Mouse (Mus musculus) testis, adult 2 months (tissue): ENCODE measurements around the gene Tap1. TPM values are rescaled to one million over a fixed set of nuclear protein-coding genes. Genes with fewer than 3 reads are reported as not detected.
A peak's percentile ranks its signal among the peaks of the same experiment; 100 is the strongest.
"Not testable (repeated sequence)": the region's sequence is repeated elsewhere in the genome, so short reads cannot be mapped to it uniquely, and the experiment has no call there.

ENCODE experiments used
- H3K27ac ChIP-seq: fragments of 200-500 bp; 2 replicates; pipeline ENCODE4 v1.5.1; 2012; ENCODE audit warnings: low read depth, low read length; ENCODE audit not compliant: control insufficient read depth, insufficient read depth
- H3K27me3 ChIP-seq: fragments of 200-500 bp; 2 replicates; pipeline ENCODE4 v1.6.1; 2012; ENCODE audit warnings: mild to moderate bottlenecking, low read length, moderate library complexity; ENCODE audit not compliant: control insufficient read depth, insufficient read depth
- H3K36me3 ChIP-seq: fragments of 200-500 bp; 2 replicates; pipeline ENCODE4 v1.6.1; 2012; ENCODE audit warnings: mild to moderate bottlenecking, low read length; ENCODE audit not compliant: control insufficient read depth, insufficient read depth
- H3K4me1 ChIP-seq: fragments of 200-500 bp; 2 replicates; pipeline ENCODE4 v1.6.1; 2012; ENCODE audit warnings: low read length; ENCODE audit not compliant: control insufficient read depth, insufficient read depth
- H3K4me3 ChIP-seq: fragments of 200-500 bp; 2 replicates; pipeline ENCODE4 v1.5.1; 2012; ENCODE audit warnings: low read depth, mild to moderate bottlenecking, low read length, moderate library complexity, mixed read lengths; ENCODE audit not compliant: control insufficient read depth
- CTCF ChIP-seq: fragments of 200-500 bp; IDR thresholded peaks from 2 replicates; pipeline ENCODE4 v1.5.1; 2012; ENCODE audit warnings: low read depth, mild to moderate bottlenecking, inconsistent platforms, low read length, moderate library complexity; ENCODE audit not compliant: control insufficient read depth, insufficient read depth, insufficient replicate concordance
- POLR2A ChIP-seq: fragments of 200-500 bp; IDR thresholded peaks from 2 replicates; pipeline ENCODE4 v1.6.1; 2012; ENCODE audit warnings: low read depth, mild to moderate bottlenecking, inconsistent platforms, low read length, moderate library complexity; ENCODE audit not compliant: control insufficient read depth
- polyA plus RNA-seq: library from polyadenylated mRNA; depleted of rRNA; stranded (reverse); fragments of >200 nt; gene quantifications from 2 replicates; pipeline ENCODE4 v1.2.3, GENCODE M21; 2012

The Tap1 gene
- polyA plus RNA-seq, 1 experiment: 1.5 TPM

DNA sequence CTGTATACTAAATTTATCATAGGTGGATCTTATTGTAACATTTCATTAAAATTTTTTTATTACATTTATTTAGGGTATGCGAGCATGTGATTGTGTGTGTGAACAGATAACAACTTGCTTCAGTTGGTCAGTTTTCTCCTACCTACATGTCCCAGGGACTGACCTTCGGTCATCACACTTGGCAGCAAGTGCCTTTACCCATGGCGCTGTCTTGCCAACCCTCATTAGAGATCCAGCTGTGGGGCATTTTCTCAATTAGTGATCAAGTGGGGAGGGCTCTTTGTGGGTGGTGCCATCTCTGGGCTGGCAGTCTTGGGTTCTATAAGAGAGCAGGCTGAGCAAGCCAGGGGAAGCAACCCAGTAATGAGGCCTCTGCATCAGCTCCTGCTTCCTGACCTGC, 37.5 kb downstream of the Tap1 start:
- Histone ChIP-seq H3K36me3 (no peaks in the 10 kb centered on the region), H3K27ac (no peak overlapping the region), H3K4me1 (no peaks in the 10 kb centered on the region), H3K4me3 (no peak overlapping the region), H3K27me3 (no peaks in the 10 kb centered on the region)
- TF ChIP-seq CTCF (no peak), POLR2A (no peak)

DNA sequence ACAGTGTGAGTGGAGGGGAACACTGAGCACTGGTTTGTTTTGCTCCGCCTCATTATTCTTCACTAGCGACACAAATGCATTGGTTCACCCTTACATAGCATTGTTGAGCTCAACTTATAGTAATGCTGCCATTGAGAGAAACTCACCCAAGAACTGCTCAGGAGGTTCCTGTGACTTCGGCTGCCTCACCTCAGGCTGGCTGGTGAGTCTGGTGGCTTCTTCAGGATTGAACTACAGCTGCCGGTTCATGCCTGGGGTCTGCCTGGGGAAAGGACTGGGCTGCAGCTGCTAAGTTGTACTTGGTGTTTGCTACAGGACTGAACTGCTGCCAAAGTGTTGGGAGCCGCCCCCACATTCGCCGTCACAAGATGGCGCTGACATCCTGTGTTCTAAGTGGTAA, 38.1 kb downstream of the Tap1 start:
- H3K4me1 ChIP-seq: no peaks in the 10 kb centered on the region
- no peaks in the 10 kb centered on the region for H3K27me3 ChIP-seq
- TF ChIP-seq POLR2A (no peak), CTCF (no peak)
- no peaks in the 10 kb centered on the region for H3K36me3 ChIP-seq
- no peak overlapping the region for H3K27ac ChIP-seq
- no peak overlapping the region for H3K4me3 ChIP-seq

DNA sequence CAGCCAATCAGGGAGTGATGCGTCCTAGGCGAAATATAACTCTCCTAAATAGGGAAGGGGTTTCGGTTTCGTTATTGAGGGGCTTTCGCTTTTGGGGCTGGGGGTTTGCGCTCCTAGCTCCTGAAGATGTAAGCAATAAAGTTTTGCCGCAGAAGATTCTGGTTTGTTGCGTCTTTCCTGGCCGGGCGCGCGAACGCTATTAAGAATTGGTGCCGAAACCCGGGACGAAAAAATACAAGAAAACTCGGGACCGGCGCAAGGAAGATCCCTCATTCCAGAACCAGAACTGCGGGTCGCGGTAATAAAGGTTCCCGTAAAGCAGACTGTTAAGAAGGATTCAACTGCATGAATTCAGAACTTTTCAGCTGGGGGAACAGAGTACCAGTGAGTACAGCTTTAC, 38.6 kb downstream of the Tap1 start:
- not testable (repeated sequence) for H3K36me3 ChIP-seq, H3K4me3 ChIP-seq, H3K27me3 ChIP-seq, H3K4me1 ChIP-seq, H3K27ac ChIP-seq

DNA sequence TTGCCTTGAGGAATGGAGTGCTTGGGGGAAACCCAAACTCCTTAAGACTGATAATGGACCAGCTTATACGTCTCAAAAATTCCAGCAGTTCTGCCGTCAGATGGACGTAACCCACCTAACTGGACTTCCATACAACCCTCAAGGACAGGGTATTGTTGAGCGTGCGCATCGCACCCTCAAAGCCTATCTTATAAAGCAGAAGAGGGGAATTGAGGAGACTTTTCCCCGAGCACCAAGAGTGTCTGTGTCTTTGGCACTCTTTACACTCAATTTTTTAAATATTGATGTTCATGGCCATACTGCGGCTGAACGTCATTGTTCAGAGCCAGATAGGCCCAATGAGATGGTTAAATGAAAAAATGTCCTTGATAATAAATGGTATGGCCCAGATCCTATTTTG, 43.6 kb downstream of the Tap1 start:
- not testable (repeated sequence) for H3K36me3 ChIP-seq, H3K4me1 ChIP-seq, H3K27ac ChIP-seq, H3K4me3 ChIP-seq, H3K27me3 ChIP-seq

DNA sequence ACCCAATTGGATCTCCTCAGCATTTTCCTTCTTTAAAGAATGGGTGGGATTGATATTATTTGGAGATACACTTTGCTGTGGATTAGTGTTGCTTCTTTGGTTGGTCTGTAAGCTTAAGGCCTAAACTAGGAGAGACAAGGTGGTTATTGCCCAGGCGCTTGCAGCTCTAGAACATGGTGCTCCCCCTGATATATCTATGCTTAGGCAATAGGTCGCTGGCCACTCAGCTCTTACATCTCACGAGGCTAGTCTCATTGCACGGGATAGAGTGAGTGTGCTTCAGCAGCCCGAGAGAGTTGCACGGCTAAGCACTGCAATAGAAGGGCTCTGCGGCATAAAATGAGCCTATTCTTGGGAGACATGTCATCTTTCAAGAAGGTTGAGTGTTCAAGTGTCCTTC, 44.7 kb downstream of the Tap1 start:
- H3K36me3 ChIP-seq, H3K27me3 ChIP-seq, H3K4me3 ChIP-seq, H3K27ac ChIP-seq, H3K4me1 ChIP-seq: not testable (repeated sequence)

DNA sequence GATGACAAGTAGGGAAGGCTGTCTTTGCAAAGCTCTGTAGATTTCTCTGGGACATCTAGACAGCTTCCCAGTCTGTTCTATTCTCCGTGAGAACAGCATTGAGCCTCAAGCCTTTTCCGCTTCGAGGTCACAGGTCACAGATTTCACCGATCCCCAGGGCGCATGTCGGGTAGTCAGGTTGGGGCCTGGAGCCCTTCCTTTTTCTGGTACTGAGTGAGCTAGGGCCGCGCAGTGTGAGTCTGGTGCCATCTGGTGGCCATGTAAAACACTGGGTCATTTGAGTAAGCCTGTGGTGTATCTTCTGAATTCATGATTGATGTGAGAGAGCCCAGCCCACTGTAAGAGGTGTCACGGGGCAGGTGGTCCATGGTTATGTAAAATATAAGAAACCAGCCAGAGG, 47.6 kb downstream of the Tap1 start:
- Histone ChIP-seq H3K4me3 (no peak overlapping the region), H3K27ac (no peak overlapping the region), H3K4me1 (no peaks in the 10 kb centered on the region), H3K27me3 (no peaks in the 10 kb centered on the region), H3K36me3 (no peaks in the 10 kb centered on the region)
- peak; percentile 63; the same call in 1 of the 2 replicates for TF ChIP-seq CTCF
- no peak for TF ChIP-seq POLR2A

DNA sequence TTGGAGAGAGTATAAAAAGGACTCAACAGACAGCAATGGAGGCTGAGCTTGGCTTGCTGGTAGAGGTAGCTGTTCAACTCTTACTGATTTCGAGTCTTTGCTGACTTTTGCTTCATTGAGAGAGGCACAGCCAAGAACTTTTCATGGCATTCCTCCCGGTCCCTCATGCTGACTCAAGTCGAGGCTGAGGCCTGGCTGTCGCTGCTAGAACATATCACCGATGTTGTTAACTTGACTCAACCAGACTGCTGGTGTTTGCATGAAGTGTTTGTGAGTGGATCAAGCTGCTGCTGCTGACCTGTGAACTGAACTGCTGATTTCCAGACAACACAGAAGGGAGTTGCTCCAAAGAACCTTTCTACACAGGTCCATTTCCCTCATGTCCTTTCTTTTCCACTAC, 49.3 kb downstream of the Tap1 start:
- H3K4me3 ChIP-seq: no peak overlapping the region
- TF ChIP-seq CTCF (no peak), POLR2A (no peak)
- no peaks in the 10 kb centered on the region for H3K36me3 ChIP-seq

DNA sequence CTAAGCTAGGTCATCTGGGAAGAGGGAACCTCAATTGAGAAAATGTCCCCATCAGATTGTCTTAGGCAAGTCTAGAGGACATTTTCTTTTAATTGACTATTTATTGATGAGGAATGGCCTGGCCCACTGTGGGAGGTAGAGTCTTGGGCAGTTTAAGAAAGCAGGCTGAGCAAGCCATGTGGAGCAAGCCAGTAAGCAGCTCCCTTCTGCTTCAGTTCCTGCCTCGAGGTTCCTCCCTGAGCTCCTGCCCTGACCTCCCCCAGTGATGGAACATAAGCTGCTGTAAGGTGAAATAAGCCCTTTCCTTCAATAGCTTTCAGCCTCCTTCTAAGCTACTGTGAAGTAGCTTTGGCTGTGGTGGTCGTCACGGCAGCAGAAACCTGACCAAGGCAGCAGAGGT, 50.4 kb downstream of the Tap1 start:
- TF ChIP-seq POLR2A (no peak), CTCF (no peak)
- no peaks in the 10 kb centered on the region for H3K4me1 ChIP-seq
- H3K36me3 ChIP-seq: no peaks in the 10 kb centered on the region
- H3K4me3 ChIP-seq: no peak overlapping the region
- no peaks in the 10 kb centered on the region for H3K27me3 ChIP-seq
- H3K27ac ChIP-seq: no peak overlapping the region

More for the DNA sequence above, 49.3 kb downstream of the Tap1 start:
- Histone ChIP-seq H3K4me1 (no peaks in the 10 kb centered on the region), H3K27ac (no peak overlapping the region), H3K27me3 (no peaks in the 10 kb centered on the region)

DNA sequence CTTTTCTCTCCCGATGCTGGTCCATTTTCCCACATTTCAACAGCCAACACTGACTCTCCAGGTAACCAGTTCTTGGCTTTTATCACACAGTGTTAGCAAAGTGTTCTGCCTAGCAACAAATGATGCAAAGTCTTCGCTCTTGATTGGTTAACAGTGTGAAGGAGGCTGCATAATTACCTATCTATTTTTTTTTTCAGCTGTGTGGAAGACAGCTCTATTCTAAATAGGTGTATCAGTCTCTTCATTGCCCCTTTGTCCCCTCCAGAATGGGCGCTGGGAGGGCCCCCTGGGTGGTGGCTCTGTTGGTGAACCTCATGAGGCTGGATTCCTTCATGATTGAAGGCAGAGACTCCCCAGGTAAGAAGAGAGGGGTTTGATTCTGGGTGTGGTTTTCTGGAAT, 51.4 kb downstream of the Tap1 start, which contains the start of gene H2-Ob:
Gene H2-Ob, plus strand, starts transcription at position 198 of the 400 bp plus-strand sequence.
- H3K27ac ChIP-seq: no peak within 1 kb of the TSS
- H3K4me3 ChIP-seq: no peak within 1 kb of the TSS

More for the DNA sequence above, 51.4 kb downstream of the Tap1 start, which contains the start of gene H2-Ob:
- TF ChIP-seq CTCF (no peak), POLR2A (no peak)
- H3K27me3 ChIP-seq: no peaks in the 10 kb centered on the region
- H3K36me3 ChIP-seq: no peaks in the 10 kb centered on the region
- H3K4me1 ChIP-seq: no peaks in the 10 kb centered on the region
